Mouse (Mus musculus): ENCODE results near the gene Tas1r3. TPM values are rescaled to one million over a fixed set of nuclear protein-coding genes. Genes with fewer than 3 reads are reported as not detected.

The Tas1r3 gene
- polyA plus RNA-seq, 1 experiment from 2014 or later: 0.13 TPM

Small RNAs within 50 kb of the gene (microRNA-seq; reads per million reads assigned to microRNA genes)
- not detected for gene Gm22991

Other genes with a start within 250 kb of the Tas1r3 start
- gene Cdk11b, start 238.5 kb downstream of the Tas1r3 start, polyA plus RNA-seq (2016; fragmentation: Nextera tagmentation; extraction: Ambion mirVana): 48.6 and 60.2 TPM in 2 replicates
- not detected in 2 replicates for gene Gm10563, start 218.0 kb downstream of the Tas1r3 start, polyA plus RNA-seq (2016; fragmentation: Nextera tagmentation; extraction: Ambion mirVana)
- gene Mmp23, start 210.0 kb downstream of the Tas1r3 start, polyA plus RNA-seq (2016; fragmentation: Nextera tagmentation; extraction: Ambion mirVana): 34.6 and 39.8 TPM in 2 replicates
- gene Mib2, start 194.2 kb downstream of the Tas1r3 start, polyA plus RNA-seq (2016; fragmentation: Nextera tagmentation; extraction: Ambion mirVana): 15.4 and 16.8 TPM in 2 replicates
- gene Fndc10, start 169.0 kb downstream of the Tas1r3 start, polyA plus RNA-seq (2016; fragmentation: Nextera tagmentation; extraction: Ambion mirVana): 0.78 and 1.7 TPM in 2 replicates
- 146 and 152 TPM in 2 replicates for gene Ssu72, start 158.6 kb downstream of the Tas1r3 start, polyA plus RNA-seq (2016; fragmentation: Nextera tagmentation; extraction: Ambion mirVana)
- 0.38 and 0.54 TPM in 2 replicates for gene Tmem240, start 128.6 kb downstream of the Tas1r3 start, polyA plus RNA-seq (2016; fragmentation: Nextera tagmentation; extraction: Ambion mirVana)
- gene Atad3a, start 102.3 kb downstream of the Tas1r3 start, polyA plus RNA-seq (2016; fragmentation: Nextera tagmentation; extraction: Ambion mirVana): 133 and 147 TPM in 2 replicates
- gene Vwa1, start 88.7 kb downstream of the Tas1r3 start, polyA plus RNA-seq (2016; fragmentation: Nextera tagmentation; extraction: Ambion mirVana): 2.1 and 3.1 TPM in 2 replicates
- gene Tmem88b, start 77.5 kb downstream of the Tas1r3 start, polyA plus RNA-seq (2016; fragmentation: Nextera tagmentation; extraction: Ambion mirVana): 2.1 and 4.7 TPM in 2 replicates
- not detected in 2 replicates for gene Ankrd65, start 72.9 kb downstream of the Tas1r3 start, polyA plus RNA-seq (2016; fragmentation: Nextera tagmentation; extraction: Ambion mirVana)
- 176 and 226 TPM in 2 replicates for gene Mrpl20, start 60.5 kb downstream of the Tas1r3 start, polyA plus RNA-seq (2016; fragmentation: Nextera tagmentation; extraction: Ambion mirVana)
- 131 and 150 TPM in 2 replicates for gene Ccnl2, start 50.9 kb downstream of the Tas1r3 start, polyA plus RNA-seq (2016; fragmentation: Nextera tagmentation; extraction: Ambion mirVana)
- 157 and 170 TPM in 2 replicates for gene Aurkaip1, start 32.1 kb downstream of the Tas1r3 start, polyA plus RNA-seq (2016; fragmentation: Nextera tagmentation; extraction: Ambion mirVana)
- 39.0 and 50.5 TPM in 2 replicates for gene Mxra8, start 23.7 kb downstream of the Tas1r3 start, polyA plus RNA-seq (2016; fragmentation: Nextera tagmentation; extraction: Ambion mirVana)
- gene Dvl1, start 16.0 kb downstream of the Tas1r3 start, polyA plus RNA-seq (2016; fragmentation: Nextera tagmentation; extraction: Ambion mirVana): 2.8 and 3.6 TPM in 2 replicates
- 14.0 and 16.2 TPM in 2 replicates for gene Cptp, start 6.1 kb upstream of the Tas1r3 start, polyA plus RNA-seq (2016; fragmentation: Nextera tagmentation; extraction: Ambion mirVana)
- 52.1 and 73.9 TPM in 2 replicates for gene Ints11, start 6.2 kb upstream of the Tas1r3 start, polyA plus RNA-seq (2016; fragmentation: Nextera tagmentation; extraction: Ambion mirVana)
- gene Pusl1, start 28.4 kb upstream of the Tas1r3 start, polyA plus RNA-seq (2016; fragmentation: Nextera tagmentation; extraction: Ambion mirVana): 43.8 and 43.9 TPM in 2 replicates
- gene Acap3, start 28.5 kb upstream of the Tas1r3 start, polyA plus RNA-seq (2016; fragmentation: Nextera tagmentation; extraction: Ambion mirVana): 12.3 and 13.3 TPM in 2 replicates
- 97.2 and 135 TPM in 2 replicates for gene Ube2j2, start 80.5 kb upstream of the Tas1r3 start, polyA plus RNA-seq (2016; fragmentation: Nextera tagmentation; extraction: Ambion mirVana)
- 26.2 and 27.0 TPM in 2 replicates for gene C1qtnf12, start 99.0 kb upstream of the Tas1r3 start, polyA plus RNA-seq (2016; fragmentation: Nextera tagmentation; extraction: Ambion mirVana)
- gene B3galt6, start 129.3 kb upstream of the Tas1r3 start, polyA plus RNA-seq (2016; fragmentation: Nextera tagmentation; extraction: Ambion mirVana): 10.7 and 12.9 TPM in 2 replicates
- gene Sdf4, start 129.5 kb upstream of the Tas1r3 start, polyA plus RNA-seq (2016; fragmentation: Nextera tagmentation; extraction: Ambion mirVana): 139 and 148 TPM in 2 replicates
- 0.28 and 1.0 TPM in 2 replicates for gene Tnfrsf4, start 150.5 kb upstream of the Tas1r3 start, polyA plus RNA-seq (2016; fragmentation: Nextera tagmentation; extraction: Ambion mirVana)
- gene Tnfrsf18, start 162.8 kb upstream of the Tas1r3 start, polyA plus RNA-seq (2016; fragmentation: Nextera tagmentation; extraction: Ambion mirVana): 1.4 and 1.7 TPM in 2 replicates
- 0.19 and 0.38 TPM in 2 replicates for gene Ttll10, start 196.1 kb upstream of the Tas1r3 start, polyA plus RNA-seq (2016; fragmentation: Nextera tagmentation; extraction: Ambion mirVana)
- 32.2 and 45.6 TPM in 2 replicates for gene 9430015G10Rik, start 246.6 kb upstream of the Tas1r3 start, polyA plus RNA-seq (2016; fragmentation: Nextera tagmentation; extraction: Ambion mirVana)

Measured in heart, embryonic 10.5 days (tissue).